Mouse (Mus musculus): ENCODE measurements around the gene Slc9a1.
A peak's percentile ranks its signal among the peaks of the same experiment; 100 is the strongest.

The Slc9a1 gene

GRCm38 (mm10) chr4:133403611-133404228 lies 34.2 kb downstream of the Slc9a1 start:
- no peak for DNase-seq (ENCODE audit: low spot score in 2 of 2)

GRCm38 (mm10) chr4:133404256-133404655 lies 34.8 kb downstream of the Slc9a1 start:
- no peak for DNase-seq (ENCODE audit: low spot score in 2 of 2)

GRCm38 (mm10) chr4:133406313-133407056 lies 37.0 kb downstream of the Slc9a1 start:
- no peak for DNase-seq (ENCODE audit: low spot score in 2 of 2)

GRCm38 (mm10) chr4:133407114-133407787 lies 37.7 kb downstream of the Slc9a1 start:
- no peak for DNase-seq (ENCODE audit: low spot score in 2 of 2)

- DNase-seq (ENCODE audit: low spot score in 2 of 2), result no peak
Observed at GRCm38 (mm10) chr4:133408006-133408405, 38.5 kb downstream of the Slc9a1 start.

GRCm38 (mm10) chr4:133410994-133411393 lies 41.5 kb downstream of the Slc9a1 start:
- DNase-seq (ENCODE audit: low spot score in 2 of 2), result no peak

- no peak for DNase-seq (ENCODE audit: low spot score in 2 of 2)
Observed at GRCm38 (mm10) chr4:133412096-133412495, 42.6 kb downstream of the Slc9a1 start.

- peak in 1 of 2 experiments; percentile 33 for DNase-seq (ENCODE audit: low spot score in 2 of 2)
Observed at GRCm38 (mm10) chr4:133412575-133413540, 43.4 kb downstream of the Slc9a1 start.

- DNase-seq (ENCODE audit: low spot score in 2 of 2), result no peak
Observed at GRCm38 (mm10) chr4:133413617-133414016, 44.1 kb downstream of the Slc9a1 start.

- DNase-seq (ENCODE audit: low spot score in 2 of 2), result no peak
Observed at GRCm38 (mm10) chr4:133414920-133415319, 45.4 kb downstream of the Slc9a1 start.

- DNase-seq (ENCODE audit: low spot score in 2 of 2), result peak in 1 of 2 experiments; percentile 38
Observed at GRCm38 (mm10) chr4:133419312-133420004, 50.0 kb downstream of the Slc9a1 start.

- DNase-seq (ENCODE audit: low spot score in 2 of 2), result no peak
Observed at GRCm38 (mm10) chr4:133421989-133422388, 52.5 kb downstream of the Slc9a1 start.

- no peak for DNase-seq (ENCODE audit: low spot score in 2 of 2)
Observed at GRCm38 (mm10) chr4:133422601-133423000, 53.1 kb downstream of the Slc9a1 start.

- peak; percentile 34 to 54 for DNase-seq (ENCODE audit: low spot score in 2 of 2)
Observed at GRCm38 (mm10) chr4:133423108-133423507, 53.6 kb downstream of the Slc9a1 start.

GRCm38 (mm10) chr4:133423691-133424090 lies 54.2 kb downstream of the Slc9a1 start:
- no peak for DNase-seq (ENCODE audit: low spot score in 2 of 2)

GRCm38 (mm10) chr4:133424100-133424499 lies 54.6 kb downstream of the Slc9a1 start:
- DNase-seq (ENCODE audit: low spot score in 2 of 2), result peak; percentile 40 to 57

GRCm38 (mm10) chr4:133426141-133426540 lies 56.6 kb downstream of the Slc9a1 start:
- DNase-seq (ENCODE audit: low spot score in 2 of 2), result no peak

GRCm38 (mm10) chr4:133431508-133431907 lies 62.0 kb downstream of the Slc9a1 start:
- no peak for DNase-seq (ENCODE audit: low spot score in 2 of 2)

GRCm38 (mm10) chr4:133432560-133433171 lies 63.2 kb downstream of the Slc9a1 start:
- DNase-seq (ENCODE audit: low spot score in 2 of 2), result no peak

GRCm38 (mm10) chr4:133435921-133436320 lies 66.4 kb downstream of the Slc9a1 start:
- DNase-seq (ENCODE audit: low spot score in 2 of 2), result no peak
